26 mouse cellular contexts compared by ENCODE assay signal in the genomic region with DNA sequence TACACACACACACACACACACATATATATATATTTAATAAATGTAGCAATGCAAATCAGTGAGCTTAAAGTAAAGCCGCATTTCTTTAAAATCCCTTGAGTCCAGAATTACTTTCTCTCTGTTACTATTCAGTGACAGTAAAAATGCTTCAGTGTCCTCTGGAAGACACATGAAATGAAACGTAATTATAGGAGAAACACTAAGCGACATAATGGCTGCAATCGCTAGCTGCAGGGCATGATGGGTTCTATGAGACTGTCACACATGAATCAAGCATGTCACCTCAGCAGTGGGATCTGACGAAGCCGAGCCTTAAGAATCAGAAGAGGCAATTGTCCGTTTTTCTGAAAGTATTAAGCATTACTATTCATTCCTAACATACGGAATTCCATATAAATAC.
A peak's percentile ranks its signal among the peaks of the same experiment; 100 is the strongest.
DNase-seq lines count a peak whose midpoint lies in the region; ATAC-seq and TF ChIP-seq lines count a peak whose summit lies in the region.
"Had no signal": no experiment of that assay in that cellular context is flagged by ENCODE, and none has a peak within 500 bp of the region (broad histone marks: within the 10 kb centered on the region; RNA-seq: fewer than 3 reads in every experiment).

No protein-coding gene starts in this region.

- no peak for TF ChIP-seq CTCF in brain, embryonic 14.5 days (IDR thresholded peaks at IDR 0.05; ENCODE audit: borderline replicate concordance, extremely low read depth, insufficient read depth, insufficient read length)

- no peak for DNase-seq in hindbrain, embryonic 10.5 days (ENCODE audit: low spot score)
- peak; percentile 71 for DNase-seq in brain, embryonic 14.5 days (ENCODE audit: low read depth)
- DNase-seq in hindbrain, embryonic 14.5 days (ENCODE audit: low spot score), result no peak
- no peak for DNase-seq in spleen, adult 12 weeks (ENCODE audit: low spot score)
- DNase-seq: adrenal gland, adult 2 months; B cell, adult 2 months; gastrocnemius, postnatal 25 days; heart, adult 18-20 months; heart, postnatal 10 days; kidney, adult 11 months; kidney, postnatal 36 days; lung, adult 18-20 months; lung, postnatal 10 days had no signal

- H3K36me3 ChIP-seq in hindbrain, embryonic 12.5 days, result no peaks in the 10 kb centered on the region
- no peaks in the 10 kb centered on the region for H3K36me3 ChIP-seq in hindbrain, embryonic 10.5 days
- H3K36me3 ChIP-seq in hindbrain, embryonic 14.5 days (replicated peaks; ENCODE audit: control insufficient read depth, insufficient read depth), result no peaks in the 10 kb centered on the region
- H3K36me3 ChIP-seq in midbrain, embryonic 16.5 days (ENCODE audit: control insufficient read depth, insufficient read depth, low read length), result no peaks in the 10 kb centered on the region
- H3K36me3 ChIP-seq: embryonic facial prominence, embryonic 13.5 days; G1E; heart, embryonic 12.5 days; kidney, embryonic 15.5 days; limb, embryonic 12.5 days had no signal

- H3K4me1 ChIP-seq in hindbrain, embryonic 12.5 days, result peaks cover 13% of the 10 kb centered on the region
- H3K4me1 ChIP-seq in hindbrain, embryonic 10.5 days (replicated peaks), result peaks cover 15% of the 10 kb centered on the region
- H3K4me1 ChIP-seq in hindbrain, embryonic 14.5 days (replicated peaks; ENCODE audit: control insufficient read depth, insufficient read depth, low read length), result peaks cover 22% of the 10 kb centered on the region
- peaks cover 16% of the 10 kb centered on the region for H3K4me1 ChIP-seq in midbrain, embryonic 16.5 days (ENCODE audit: control insufficient read depth, insufficient read depth, low read length)
- H3K4me1 ChIP-seq: kidney, embryonic 15.5 days had no signal

- peak overlapping the region; percentile 62 for H3K27ac ChIP-seq in hindbrain, embryonic 12.5 days
- no peak overlapping the region for H3K27ac ChIP-seq in hindbrain, embryonic 10.5 days
- peak overlapping the region; percentile 76 for H3K27ac ChIP-seq in hindbrain, embryonic 14.5 days
- H3K27ac ChIP-seq in midbrain, embryonic 16.5 days (ENCODE audit: low read length), result 0 out of 2 replicates have a peak overlapping the region, but pooled peaks have one; percentile 33
- H3K27ac ChIP-seq: embryonic facial prominence, embryonic 13.5 days; kidney, embryonic 15.5 days; limb, embryonic 12.5 days; stomach, postnatal 0 days had no signal

- no peak overlapping the region for H3K9ac ChIP-seq in hindbrain, embryonic 12.5 days
- H3K9ac ChIP-seq in hindbrain, embryonic 14.5 days, result peak overlapping the region; percentile 42; the same call in 1 of the 2 replicates
- H3K9ac ChIP-seq in midbrain, embryonic 16.5 days (ENCODE audit: low read depth, low read length), result 0 out of 2 replicates have a peak overlapping the region, but pooled peaks have one; percentile 5
- H3K9ac ChIP-seq: embryonic facial prominence, embryonic 13.5 days; heart, embryonic 12.5 days; kidney, embryonic 15.5 days; limb, embryonic 12.5 days had no signal

- ATAC-seq in hindbrain, embryonic 12.5 days (ENCODE audit: low FRiP score), result peak; percentile 59; the same call in 1 of the 2 replicates
- ATAC-seq in hindbrain, embryonic 14.5 days (ENCODE audit: low FRiP score), result no peak
- ATAC-seq in midbrain, embryonic 16.5 days, result no peak
- no peak for ATAC-seq in activated CD4-positive, CD25-positive, alpha-beta regulatory T cell, adult 4 months
- ATAC-seq: Patski had no signal

- H3K4me2 ChIP-seq in hindbrain, embryonic 12.5 days (replicated peaks), result 0 out of 2 replicates have a peak overlapping the region, but pooled peaks have one; percentile 49
- H3K4me2 ChIP-seq in hindbrain, embryonic 14.5 days (replicated peaks), result peak overlapping the region; percentile 33
- H3K4me2 ChIP-seq in midbrain, embryonic 16.5 days (ENCODE audit: low read length), result peak overlapping the region; percentile 24; the same call in 1 of the 2 replicates
- H3K4me2 ChIP-seq: liver, embryonic 11.5 days had no signal

- TF ChIP-seq POLR2A in brain, embryonic 14.5 days (IDR thresholded peaks at IDR 0.05; ENCODE audit: borderline replicate concordance, extremely low read depth, insufficient read depth, insufficient read length, poor library complexity, severe bottlenecking), result no peak

- no peaks in the 10 kb centered on the region for H3K9me3 ChIP-seq in hindbrain, embryonic 12.5 days (replicated peaks)
- no peaks in the 10 kb centered on the region for H3K9me3 ChIP-seq in hindbrain, embryonic 10.5 days
- no peaks in the 10 kb centered on the region for H3K9me3 ChIP-seq in hindbrain, embryonic 14.5 days (ENCODE audit: control insufficient read depth, low read length)
- no peaks in the 10 kb centered on the region for H3K9me3 ChIP-seq in midbrain, embryonic 16.5 days (replicated peaks; ENCODE audit: control insufficient read depth, low read length, poor library complexity, severe bottlenecking)
- H3K9me3 ChIP-seq: embryonic facial prominence, embryonic 13.5 days; G1E; heart, embryonic 12.5 days; kidney, embryonic 15.5 days; limb, embryonic 12.5 days had no signal

- WGBS in hindbrain, embryonic 12.5 days, result 54% methylated on average over 8 of the region's 8 CpGs
- 84% methylated on average over 8 of the region's 8 CpGs for WGBS in hindbrain, embryonic 10.5 days
- WGBS in hindbrain, embryonic 14.5 days, result 39% methylated on average over 8 of the region's 8 CpGs
- WGBS in midbrain, embryonic 16.5 days, result 31% methylated on average over 8 of the region's 8 CpGs

- H3K4me3 ChIP-seq in hindbrain, embryonic 12.5 days, result no peak overlapping the region
- H3K4me3 ChIP-seq in hindbrain, embryonic 10.5 days, result no peak overlapping the region
- no peak overlapping the region for H3K4me3 ChIP-seq in hindbrain, embryonic 14.5 days (replicated peaks; ENCODE audit: low read length)
- H3K4me3 ChIP-seq in midbrain, embryonic 16.5 days (ENCODE audit: low read depth, low read length), result no peak overlapping the region
- H3K4me3 ChIP-seq: erythroblast, embryonic 14.5 days; kidney, embryonic 15.5 days had no signal

- H3K27me3 ChIP-seq in hindbrain, embryonic 12.5 days, result no peaks in the 10 kb centered on the region
- no peaks in the 10 kb centered on the region for H3K27me3 ChIP-seq in hindbrain, embryonic 10.5 days (ENCODE audit: insufficient read depth, poor library complexity, severe bottlenecking)
- H3K27me3 ChIP-seq in hindbrain, embryonic 14.5 days (ENCODE audit: control insufficient read depth, insufficient read depth, low read length), result no peaks in the 10 kb centered on the region
- no peaks in the 10 kb centered on the region for H3K27me3 ChIP-seq in midbrain, embryonic 16.5 days (ENCODE audit: control insufficient read depth, insufficient read depth, low read depth, low read length)
- H3K27me3 ChIP-seq: CH12.LX; embryonic facial prominence, embryonic 13.5 days; heart, embryonic 12.5 days; limb, embryonic 12.5 days had no signal
